Mouse (Mus musculus) liver, adult 2 months (tissue): ENCODE results near the gene Rsph10b.

ENCODE experiments used
- CTCF ChIP-seq: fragments of 200-500 bp; IDR thresholded peaks from 2 replicates; pipeline ENCODE4 v1.5.1; 2011; ENCODE audit warnings: low read depth, low read length, control low read depth
- POLR2A ChIP-seq: fragments of 200-500 bp; IDR thresholded peaks from 2 replicates; pipeline ENCODE4 v1.6.1; 2011; ENCODE audit warnings: low read length, control low read depth; ENCODE audit not compliant: insufficient read depth; ENCODE audit errors: extremely low read depth

DNA sequence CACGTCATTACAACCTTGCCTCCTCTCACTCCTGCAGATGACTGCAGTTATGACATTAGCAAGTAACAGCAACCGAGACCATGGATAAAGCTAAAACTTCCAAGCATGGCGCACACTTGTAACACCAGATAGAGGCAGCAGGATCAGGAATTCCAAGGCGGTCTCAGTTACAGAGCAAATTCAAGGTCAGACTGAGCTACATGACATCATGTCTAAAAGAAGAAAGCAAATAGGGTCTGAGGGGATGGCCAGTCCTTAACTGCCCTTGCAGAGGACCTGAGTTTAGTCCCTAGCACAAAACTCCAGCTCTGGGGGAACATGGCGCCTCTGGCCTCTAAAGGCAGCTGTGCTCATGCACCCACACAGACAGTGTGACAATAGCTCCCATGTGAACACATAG, 61.0 kb downstream of the Rsph10b start:
- TF ChIP-seq CTCF (no peak), POLR2A (no peak)
